Mouse (Mus musculus): ENCODE data around the gene H2-Eb2.

DNA sequence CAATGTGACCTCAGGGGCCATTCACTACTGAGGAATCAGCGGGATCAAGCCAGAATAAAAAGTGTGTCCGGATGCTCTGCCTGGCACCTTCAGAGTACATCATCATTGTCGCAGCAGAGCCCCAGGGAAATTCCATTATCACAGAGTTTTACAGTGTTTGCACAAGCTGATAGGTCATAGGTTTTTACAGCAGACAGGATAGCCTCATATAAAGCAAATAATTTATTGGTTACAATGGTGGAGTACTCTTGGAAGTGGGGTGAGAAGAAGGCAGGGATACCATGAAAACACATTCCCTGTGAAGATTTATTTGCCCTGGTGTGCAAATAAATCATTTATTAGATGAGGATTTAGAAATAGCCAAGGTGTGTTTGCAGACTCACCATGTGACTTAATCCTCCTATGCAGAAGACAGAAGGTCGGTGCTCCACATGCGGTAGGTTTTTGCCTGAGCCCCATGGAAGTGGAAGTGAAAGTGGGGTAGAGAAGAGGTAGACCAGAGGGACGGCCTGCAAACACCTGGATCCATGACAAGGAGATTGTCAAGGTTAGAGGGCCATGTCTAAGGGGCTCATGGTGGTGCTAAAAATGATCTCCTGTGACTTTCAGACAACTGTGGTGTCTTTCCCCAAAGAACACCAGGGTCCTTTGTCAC, 47.7 kb downstream of the H2-Eb2 start:
- TF ChIP-seq POLR2A (IDR thresholded peaks at IDR 0.05; ENCODE audit: low read depth, low read length) = no peak
- TF ChIP-seq CTCF (IDR thresholded peaks at IDR 0.05; ENCODE audit: borderline replicate concordance, insufficient read depth, low read length) = no peak
